Mouse (Mus musculus) midbrain, embryonic 10.5 days (tissue): ENCODE results near the gene Gm28845. TPM values are rescaled to one million over a fixed set of nuclear protein-coding genes. Genes with fewer than 3 reads are reported as not detected.

ENCODE experiments used
- DNase-seq: peaks from one replicate; pipeline ENCODE4 v3.0.0-alpha.2; 2017; ENCODE audit warnings: low spot score
- H3K27ac ChIP-seq: fragments of 300-500 bp; sonication (generic); replicated peaks from 2 replicates; pipeline ENCODE4 v1.5.1; 2016; ENCODE audit warnings: mild to moderate bottlenecking
- H3K27me3 ChIP-seq: fragments of 300-500 bp; sonication (generic); 2 replicates; pipeline ENCODE4 v1.6.1; 2016; ENCODE audit warnings: low read depth, mild to moderate bottlenecking; ENCODE audit not compliant: poor library complexity, severe bottlenecking
- H3K36me3 ChIP-seq: fragments of 300-500 bp; sonication (generic); 2 replicates; pipeline ENCODE4 v1.6.1; 2016; ENCODE audit warnings: mild to moderate bottlenecking, moderate library complexity
- H3K4me1 ChIP-seq: fragments of 300-500 bp; sonication (generic); 2 replicates; pipeline ENCODE4 v1.6.1; 2016
- H3K4me3 ChIP-seq: fragments of 300-500 bp; sonication (generic); 2 replicates; pipeline ENCODE4 v1.5.1; 2016; ENCODE audit warnings: mild to moderate bottlenecking, moderate library complexity
- H3K9me3 ChIP-seq: fragments of 300-500 bp; sonication (generic); replicated peaks from 2 replicates; pipeline ENCODE4 v1.6.1; 2016; ENCODE audit warnings: mild to moderate bottlenecking
- WGBS: fragments of 180-500 bp; shearing (Covaris S2); methylation state at CpG from one replicate; pipeline ENCODE4 v1.1.7; 2016; 5-methylcytosine and 5-hydroxymethylcytosine counted together
- polyA plus RNA-seq: library from polyadenylated mRNA; unstranded; fragments of >200 nt; fragmentation: Nextera tagmentation; extraction: Ambion mirVana; gene quantifications from 2 replicates; pipeline ENCODE4 v1.2.1, GENCODE M21; 2016

Gm28845 gene
- 0.19 TPM in 1 of 2 replicates, not detected in the other for polyA plus RNA-seq

DNA sequence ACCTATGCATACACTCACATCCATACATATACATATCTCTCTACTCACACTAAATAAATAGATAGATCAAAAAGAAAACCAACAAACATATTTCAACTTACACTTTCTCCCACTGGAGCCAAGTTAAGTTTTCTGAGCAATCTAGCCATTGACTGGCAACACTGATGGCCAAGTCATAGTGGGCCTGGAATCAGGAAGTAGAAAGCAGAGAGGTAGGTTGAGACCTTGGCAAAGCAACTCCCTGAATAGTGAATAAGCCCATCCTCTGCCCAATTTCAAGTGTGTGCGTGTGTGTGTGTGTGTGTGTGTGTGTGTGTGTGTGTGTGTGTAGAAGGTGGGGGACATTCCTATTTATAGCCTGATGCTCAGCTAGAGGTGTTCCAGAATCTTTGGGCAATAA is at the start of gene Gm28845:
Gene Gm28845, minus strand, starts transcription at position 121 of the 400 bp plus-strand sequence.
- Histone ChIP-seq H3K36me3 (no peaks in the 10 kb centered on the region), H3K4me3 (no peak within 1 kb of the TSS), H3K9me3 (no peaks in the 10 kb centered on the region), H3K4me1 (peaks cover 5% of the 10 kb centered on the region; the same call in 1 of the 2 replicates), H3K27ac (no peak within 1 kb of the TSS), H3K27me3 (no peaks in the 10 kb centered on the region)
- WGBS, result 84% methylated on average over 1 of the region's 1 CpGs
- no peak for DNase-seq

GRCm38 (mm10) chr1:65167496-65167895 is 48.1 kb upstream of the Gm28845 start:
- Histone ChIP-seq H3K9me3 (no peaks in the 10 kb centered on the region), H3K27ac (no peak overlapping the region), H3K36me3 (peaks cover 99% of the 10 kb centered on the region), H3K4me1 (peaks cover 8% of the 10 kb centered on the region), H3K4me3 (no peak overlapping the region), H3K27me3 (no peaks in the 10 kb centered on the region)
- DNase-seq, result no peak
- 93% methylated on average over 1 of the region's 1 CpGs for WGBS

- H3K4me1 ChIP-seq, result no peaks in the 10 kb centered on the region
- peaks cover 98% of the 10 kb centered on the region for H3K36me3 ChIP-seq
- 96% methylated on average over 1 of the region's 1 CpGs for WGBS
- no peaks in the 10 kb centered on the region for H3K27me3 ChIP-seq
- no peaks in the 10 kb centered on the region for H3K9me3 ChIP-seq
- DNase-seq, result no peak
- no peak overlapping the region for H3K4me3 ChIP-seq
- no peak overlapping the region for H3K27ac ChIP-seq
Measured at GRCm38 (mm10) chr1:65162210-65162609, 42.9 kb upstream of the Gm28845 start.

DNA sequence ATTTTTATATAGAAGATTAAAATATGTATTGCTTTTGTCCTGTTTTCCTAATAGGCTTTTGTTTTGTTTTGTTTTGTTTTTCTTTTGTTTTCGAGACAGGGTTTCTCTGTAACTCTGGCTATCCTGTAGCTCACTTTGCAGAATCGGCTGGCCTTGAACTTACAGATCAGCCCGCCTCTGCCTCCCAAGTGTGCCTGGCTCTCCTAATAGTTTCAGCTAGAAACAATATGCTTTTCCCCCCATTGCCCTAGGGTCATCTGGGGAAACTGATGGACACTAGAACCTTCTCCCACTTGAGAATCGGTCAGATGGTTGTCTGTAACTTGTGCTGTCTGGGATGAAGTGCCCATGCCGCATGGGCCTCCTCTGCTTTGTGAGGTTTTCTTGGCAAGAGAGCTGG is 36.8 kb upstream of the Gm28845 start:
- no peak overlapping the region for H3K4me3 ChIP-seq
- no peak overlapping the region for H3K27ac ChIP-seq
- peaks cover 48% of the 10 kb centered on the region for H3K36me3 ChIP-seq
- DNase-seq, result no peak
- WGBS, result 93% methylated on average over 5 of the region's 5 CpGs
- H3K4me1 ChIP-seq, result no peaks in the 10 kb centered on the region
- H3K9me3 ChIP-seq, result no peaks in the 10 kb centered on the region
- H3K27me3 ChIP-seq, result no peaks in the 10 kb centered on the region

GRCm38 (mm10) chr1:65154814-65155213 is 35.5 kb upstream of the Gm28845 start:
- H3K27me3 ChIP-seq, result no peaks in the 10 kb centered on the region
- no peaks in the 10 kb centered on the region for H3K4me1 ChIP-seq
- H3K27ac ChIP-seq, result no peak overlapping the region
- no peaks in the 10 kb centered on the region for H3K9me3 ChIP-seq
- H3K4me3 ChIP-seq, result no peak overlapping the region
- peaks cover 35% of the 10 kb centered on the region for H3K36me3 ChIP-seq
- DNase-seq, result no peak

DNA sequence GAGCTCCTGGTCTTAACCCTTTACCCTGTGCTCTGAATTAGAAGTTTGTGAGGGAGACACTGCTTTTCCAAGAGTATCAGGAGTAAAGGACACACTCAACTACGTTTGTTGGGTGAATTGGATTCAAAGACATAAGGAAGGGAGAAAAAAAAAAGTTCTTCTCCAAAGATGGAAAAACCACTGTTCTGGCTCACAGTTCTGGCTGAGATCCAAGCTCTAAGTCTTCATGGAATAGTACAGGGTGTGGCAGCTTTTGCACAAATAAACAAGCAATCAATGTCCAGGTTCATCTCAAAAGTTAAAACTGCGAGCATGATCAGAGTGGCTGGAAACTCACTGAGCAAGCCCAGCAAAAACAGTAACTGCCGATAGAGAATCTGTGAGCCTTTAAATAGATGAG is 28.6 kb upstream of the Gm28845 start:
- H3K27me3 ChIP-seq, result no peaks in the 10 kb centered on the region
- no peaks in the 10 kb centered on the region for H3K9me3 ChIP-seq
- H3K4me3 ChIP-seq, result no peak overlapping the region
- no peak overlapping the region for H3K27ac ChIP-seq
- no peaks in the 10 kb centered on the region for H3K36me3 ChIP-seq
- 90% methylated on average over 3 of the region's 3 CpGs for WGBS
- no peak for DNase-seq
- no peaks in the 10 kb centered on the region for H3K4me1 ChIP-seq

- H3K27ac ChIP-seq, result no peak overlapping the region
- no peaks in the 10 kb centered on the region for H3K36me3 ChIP-seq
- H3K9me3 ChIP-seq, result no peaks in the 10 kb centered on the region
- no peak for DNase-seq
- H3K4me1 ChIP-seq, result no peaks in the 10 kb centered on the region
- no peak overlapping the region for H3K4me3 ChIP-seq
- WGBS, result 95% methylated on average over 5 of the region's 5 CpGs
- H3K27me3 ChIP-seq, result no peaks in the 10 kb centered on the region
Measured at GRCm38 (mm10) chr1:65147326-65147725, 28.0 kb upstream of the Gm28845 start.

GRCm38 (mm10) chr1:65146601-65147000 is 27.2 kb upstream of the Gm28845 start:
- 74% methylated on average over 2 of the region's 2 CpGs for WGBS
- H3K4me3 ChIP-seq, result no peak overlapping the region
- no peak for DNase-seq
- no peak overlapping the region for H3K27ac ChIP-seq
- H3K4me1 ChIP-seq, result no peaks in the 10 kb centered on the region
- H3K27me3 ChIP-seq, result no peaks in the 10 kb centered on the region
- H3K9me3 ChIP-seq, result no peaks in the 10 kb centered on the region
- no peaks in the 10 kb centered on the region for H3K36me3 ChIP-seq

- Histone ChIP-seq H3K36me3 (no peaks in the 10 kb centered on the region), H3K27me3 (no peaks in the 10 kb centered on the region), H3K4me1 (no peaks in the 10 kb centered on the region), H3K27ac (no peak overlapping the region), H3K9me3 (no peaks in the 10 kb centered on the region), H3K4me3 (no peak overlapping the region)
- DNase-seq, result no peak
- 93% methylated on average over 2 of the region's 2 CpGs for WGBS
Measured at GRCm38 (mm10) chr1:65144783-65145182, 25.4 kb upstream of the Gm28845 start.

GRCm38 (mm10) chr1:65137560-65137959 is 18.2 kb upstream of the Gm28845 start:
- 93% methylated on average over 6 of the region's 6 CpGs for WGBS
- no peak for DNase-seq
- no peaks in the 10 kb centered on the region for H3K9me3 ChIP-seq

DNA sequence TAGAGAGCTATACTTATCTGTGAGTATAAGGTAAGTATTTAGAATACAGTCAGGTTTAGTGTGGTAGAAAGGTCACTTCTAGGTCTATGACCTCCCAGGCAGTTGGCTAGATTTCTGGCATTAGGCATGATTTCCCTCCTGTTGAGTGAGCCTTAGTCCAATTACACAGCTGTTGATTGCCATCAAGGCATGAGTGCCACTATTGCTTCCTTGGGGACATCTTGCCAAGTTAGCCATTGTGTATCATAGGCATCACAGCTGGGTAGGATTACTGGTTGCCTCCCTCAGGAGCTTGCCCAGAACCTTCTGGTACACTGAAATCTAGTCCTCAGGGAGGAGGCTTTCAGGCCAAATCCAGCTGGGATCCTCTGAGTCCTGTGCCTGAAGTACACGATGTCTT is 13.5 kb upstream of the Gm28845 start:
- H3K36me3 ChIP-seq, result no peaks in the 10 kb centered on the region
- no peaks in the 10 kb centered on the region for H3K4me1 ChIP-seq
- DNase-seq, result no peak
- WGBS, result 76% methylated on average over 1 of the region's 1 CpGs
- H3K27me3 ChIP-seq, result no peaks in the 10 kb centered on the region
- no peak overlapping the region for H3K4me3 ChIP-seq
- no peaks in the 10 kb centered on the region for H3K9me3 ChIP-seq
- no peak overlapping the region for H3K27ac ChIP-seq

More at GRCm38 (mm10) chr1:65137560-65137959, 18.2 kb upstream of the Gm28845 start:
- Histone ChIP-seq H3K4me1 (no peaks in the 10 kb centered on the region), H3K27me3 (no peaks in the 10 kb centered on the region), H3K4me3 (no peak overlapping the region), H3K27ac (no peak overlapping the region), H3K36me3 (no peaks in the 10 kb centered on the region)

DNA sequence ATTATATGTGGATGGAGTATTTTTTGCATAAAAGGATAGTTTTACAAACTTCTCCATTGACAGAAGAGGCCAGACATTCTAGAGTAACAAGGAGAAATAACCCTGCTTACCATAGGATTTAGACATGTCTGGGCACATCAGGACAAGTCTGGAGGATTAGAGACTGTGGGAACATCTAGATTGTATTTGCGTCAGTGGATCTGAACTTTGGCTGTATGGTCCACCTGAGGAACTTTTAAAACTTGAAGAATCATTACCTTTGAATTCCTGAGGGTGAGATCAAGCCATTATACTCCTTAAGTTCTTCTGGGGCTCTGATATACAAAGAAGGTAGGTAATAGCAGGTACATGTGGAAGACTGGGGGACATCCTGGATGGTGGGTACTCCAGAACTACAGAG is 12.3 kb upstream of the Gm28845 start:
- no peaks in the 10 kb centered on the region for H3K27me3 ChIP-seq
- H3K9me3 ChIP-seq, result no peaks in the 10 kb centered on the region
- no peaks in the 10 kb centered on the region for H3K36me3 ChIP-seq
- no peak for DNase-seq
- 87% methylated on average over 1 of the region's 1 CpGs for WGBS
- no peak overlapping the region for H3K4me3 ChIP-seq
- H3K4me1 ChIP-seq, result no peaks in the 10 kb centered on the region
- no peak overlapping the region for H3K27ac ChIP-seq

GRCm38 (mm10) chr1:65130226-65130625 is 10.9 kb upstream of the Gm28845 start:
- no peaks in the 10 kb centered on the region for H3K4me1 ChIP-seq
- H3K4me3 ChIP-seq, result no peak overlapping the region
- no peaks in the 10 kb centered on the region for H3K27me3 ChIP-seq
- WGBS, result 81% methylated on average over 3 of the region's 3 CpGs
- no peaks in the 10 kb centered on the region for H3K36me3 ChIP-seq
- no peak overlapping the region for H3K27ac ChIP-seq
- no peak for DNase-seq
- no peaks in the 10 kb centered on the region for H3K9me3 ChIP-seq

DNA sequence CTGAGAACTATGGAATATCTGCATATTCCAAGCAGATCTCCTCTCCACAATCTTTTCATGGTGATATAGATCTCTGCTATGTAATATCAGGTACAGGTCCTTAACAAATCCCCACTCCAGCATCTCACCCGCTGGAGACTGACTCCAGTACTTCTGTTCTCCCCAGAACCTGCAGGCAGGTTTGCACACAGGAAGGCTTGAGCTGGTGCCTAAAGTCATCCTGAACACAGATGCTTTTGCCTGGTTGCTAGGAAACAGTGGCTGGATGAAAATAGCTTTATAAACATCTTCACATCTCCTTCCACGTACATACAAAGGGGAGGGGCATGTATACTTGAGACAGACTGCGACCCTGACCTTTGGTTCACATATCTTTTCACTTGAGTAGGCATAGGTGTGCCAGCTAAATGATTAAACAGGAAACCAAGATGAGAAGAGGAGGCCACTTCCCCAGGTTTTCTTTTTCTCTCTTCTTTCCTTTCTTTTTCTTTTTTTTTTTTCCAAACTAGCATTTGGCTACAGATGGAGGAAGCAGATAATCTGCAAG is 10.3 kb upstream of the Gm28845 start:
- Histone ChIP-seq H3K4me1 (no peaks in the 10 kb centered on the region), H3K4me3 (no peak overlapping the region), H3K27ac (no peak overlapping the region), H3K36me3 (no peaks in the 10 kb centered on the region), H3K27me3 (no peaks in the 10 kb centered on the region), H3K9me3 (no peaks in the 10 kb centered on the region)
- 85% methylated on average over 3 of the region's 3 CpGs for WGBS
- no peak for DNase-seq
